Mouse (Mus musculus): ENCODE results near the gene Idh3a. TPM values are rescaled to one million over a fixed set of nuclear protein-coding genes. Genes with fewer than 3 reads are reported as not detected.

The Idh3a gene
- total and polyA plus RNA-seq, 2 experiments from 2014 or later, result 94.2 to 208 TPM

GRCm38 (mm10) chr9:54544212-54544953 is 41.8 kb upstream of the Idh3a start:
- no peak for DNase-seq (ENCODE audit: low spot score)
- Histone ChIP-seq H3K9ac (replicated peaks; ENCODE audit: low read length) (no peak overlapping the region), H3K4me1 (ENCODE audit: insufficient read depth, low read length) (no peaks in the 10 kb centered on the region), H3K27me3 (ENCODE audit: insufficient read depth, low read length) (no peaks in the 10 kb centered on the region), H3K36me3 (ENCODE audit: insufficient read depth, low read length) (peaks cover 4% of the 10 kb centered on the region; the same call in 1 of the 2 replicates), H3K4me3 (ENCODE audit: low read length) (no peak overlapping the region), H3K27ac (no peak overlapping the region), H3K4me2 (ENCODE audit: low read depth, low read length) (no peak overlapping the region), H3K9me3 (ENCODE audit: low read length) (no peaks in the 10 kb centered on the region)
- no peak for ATAC-seq
- WGBS, result 91% methylated on average over 9 of the region's 9 CpGs
- no peak for TF ChIP-seq CTCF (IDR thresholded peaks at IDR 0.05; ENCODE audit: low read depth)

- WGBS, result 91% methylated on average over 4 of the region's 4 CpGs
- Histone ChIP-seq H3K27ac (no peak overlapping the region), H3K27me3 (ENCODE audit: insufficient read depth, low read length) (no peaks in the 10 kb centered on the region), H3K9ac (replicated peaks; ENCODE audit: low read length) (no peak overlapping the region), H3K4me1 (ENCODE audit: insufficient read depth, low read length) (no peaks in the 10 kb centered on the region), H3K36me3 (ENCODE audit: insufficient read depth, low read length) (peaks cover 4% of the 10 kb centered on the region; the same call in 1 of the 2 replicates), H3K4me3 (ENCODE audit: low read length) (no peak overlapping the region), H3K4me2 (ENCODE audit: low read depth, low read length) (no peak overlapping the region), H3K9me3 (ENCODE audit: low read length) (no peaks in the 10 kb centered on the region)
- no peak for ATAC-seq
- DNase-seq (ENCODE audit: low spot score), result no peak
- no peak for TF ChIP-seq CTCF (IDR thresholded peaks at IDR 0.05; ENCODE audit: low read depth)
Observed at GRCm38 (mm10) chr9:54544954-54545315, 41.2 kb upstream of the Idh3a start.

- no peak overlapping the region for H3K4me2 ChIP-seq (ENCODE audit: low read depth, low read length)
- TF ChIP-seq CTCF (IDR thresholded peaks at IDR 0.05; ENCODE audit: low read depth), result peak; percentile 83
- H3K9me3 ChIP-seq (ENCODE audit: low read length), result no peaks in the 10 kb centered on the region
- H3K27me3 ChIP-seq (ENCODE audit: insufficient read depth, low read length), result no peaks in the 10 kb centered on the region
- 21% methylated on average over 5 of the region's 5 CpGs for WGBS
- no peaks in the 10 kb centered on the region for H3K4me1 ChIP-seq (ENCODE audit: insufficient read depth, low read length)
- H3K4me3 ChIP-seq (ENCODE audit: low read length), result no peak overlapping the region
- peaks cover 4% of the 10 kb centered on the region; the same call in 1 of the 2 replicates for H3K36me3 ChIP-seq (ENCODE audit: insufficient read depth, low read length)
- H3K27ac ChIP-seq, result no peak overlapping the region
- DNase-seq (ENCODE audit: low spot score) (peak; percentile 66), ATAC-seq (peak; percentile 70)
- H3K9ac ChIP-seq (replicated peaks; ENCODE audit: low read length), result no peak overlapping the region
Observed at GRCm38 (mm10) chr9:54547536-54547935, 38.6 kb upstream of the Idh3a start.

DNA sequence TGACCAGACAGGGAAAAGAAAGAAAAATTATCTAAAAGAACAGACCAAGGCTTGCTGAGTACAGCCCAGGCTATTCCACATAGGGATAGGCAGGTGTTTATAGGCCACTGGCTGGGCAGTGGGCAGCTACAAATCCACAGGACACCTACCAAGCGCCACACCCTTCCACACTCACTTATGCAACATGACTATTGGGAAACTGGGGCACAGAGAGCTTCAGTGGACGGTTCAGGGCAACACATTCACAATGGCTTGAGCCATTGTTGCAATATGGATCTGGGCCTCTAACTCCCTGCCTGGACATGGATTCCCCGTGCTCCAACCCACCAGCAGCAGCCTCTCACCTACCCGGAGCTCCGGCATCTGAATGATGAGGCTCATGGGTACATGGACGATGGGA is 36.7 kb upstream of the Idh3a start:
- DNase-seq (ENCODE audit: low spot score) (no peak), ATAC-seq (no peak)
- Histone ChIP-seq H3K4me2 (ENCODE audit: low read depth, low read length) (no peak overlapping the region), H3K4me1 (ENCODE audit: insufficient read depth, low read length) (no peaks in the 10 kb centered on the region), H3K4me3 (ENCODE audit: low read length) (no peak overlapping the region), H3K27me3 (ENCODE audit: insufficient read depth, low read length) (no peaks in the 10 kb centered on the region), H3K9ac (replicated peaks; ENCODE audit: low read length) (no peak overlapping the region), H3K9me3 (ENCODE audit: low read length) (no peaks in the 10 kb centered on the region), H3K36me3 (ENCODE audit: insufficient read depth, low read length) (no peaks in the 10 kb centered on the region), H3K27ac (no peak overlapping the region)
- TF ChIP-seq CTCF (IDR thresholded peaks at IDR 0.05; ENCODE audit: low read depth), result no peak
- WGBS, result 85% methylated on average over 6 of the region's 6 CpGs

DNA sequence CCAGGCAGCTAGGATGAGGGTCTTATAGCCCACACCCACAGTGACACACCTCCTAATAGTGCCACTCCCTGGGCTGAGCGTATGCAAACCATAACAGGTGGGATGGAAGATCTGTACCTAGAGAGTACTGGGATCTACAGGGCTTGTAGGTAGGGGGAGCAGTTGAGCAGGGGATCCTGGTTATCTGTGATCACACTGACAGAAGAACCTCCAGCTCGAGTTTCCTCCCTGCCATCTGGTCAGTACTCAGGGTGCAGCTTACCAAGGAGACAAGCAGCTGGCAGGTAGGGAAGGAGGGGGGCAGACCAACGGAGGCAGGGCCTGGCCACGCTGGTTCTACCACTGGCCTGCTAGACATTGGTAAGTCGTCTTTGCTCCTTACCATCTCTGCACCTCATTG is 33.7 kb upstream of the Idh3a start:
- no peaks in the 10 kb centered on the region for H3K4me1 ChIP-seq (ENCODE audit: insufficient read depth, low read length)
- peak; percentile 62 for TF ChIP-seq CTCF (IDR thresholded peaks at IDR 0.05; ENCODE audit: low read depth)
- no peak overlapping the region for H3K27ac ChIP-seq
- H3K9ac ChIP-seq (replicated peaks; ENCODE audit: low read length), result no peak overlapping the region
- H3K4me3 ChIP-seq (ENCODE audit: low read length), result no peak overlapping the region
- WGBS, result 37% methylated on average over 5 of the region's 5 CpGs
- no peaks in the 10 kb centered on the region for H3K27me3 ChIP-seq (ENCODE audit: insufficient read depth, low read length)
- no peaks in the 10 kb centered on the region for H3K36me3 ChIP-seq (ENCODE audit: insufficient read depth, low read length)
- H3K9me3 ChIP-seq (ENCODE audit: low read length), result no peaks in the 10 kb centered on the region
- ATAC-seq, result peak; percentile 44
- DNase-seq (ENCODE audit: low spot score), result peak; percentile 46
- no peak overlapping the region for H3K4me2 ChIP-seq (ENCODE audit: low read depth, low read length)

DNA sequence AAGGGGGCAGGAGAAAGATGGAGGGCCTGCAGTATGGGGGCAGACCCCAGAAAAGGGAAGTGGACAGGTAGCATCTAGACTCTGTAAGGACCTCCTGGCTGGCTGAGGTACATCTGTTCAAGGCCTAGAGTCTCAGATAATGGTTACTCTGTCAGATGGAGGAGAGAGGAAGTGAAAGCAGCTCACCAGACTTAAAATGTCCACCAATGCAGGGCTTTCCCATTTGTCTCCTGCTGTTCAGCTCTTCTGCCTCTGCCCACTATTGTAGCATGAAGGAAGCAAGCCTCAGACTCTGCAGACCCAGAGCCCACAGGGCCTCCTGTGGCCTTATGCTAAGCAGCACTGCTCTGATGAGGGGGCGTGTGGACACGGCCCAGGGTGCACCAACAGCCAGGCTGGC is 31.1 kb upstream of the Idh3a start:
- H3K27me3 ChIP-seq (ENCODE audit: insufficient read depth, low read length), result no peaks in the 10 kb centered on the region
- ATAC-seq, result no peak
- no peaks in the 10 kb centered on the region for H3K9me3 ChIP-seq (ENCODE audit: low read length)
- no peak overlapping the region for H3K9ac ChIP-seq (replicated peaks; ENCODE audit: low read length)
- DNase-seq (ENCODE audit: low spot score), result no peak
- H3K4me3 ChIP-seq (ENCODE audit: low read length), result no peak overlapping the region
- no peak for TF ChIP-seq CTCF (IDR thresholded peaks at IDR 0.05; ENCODE audit: low read depth)
- no peak overlapping the region for H3K4me2 ChIP-seq (ENCODE audit: low read depth, low read length)
- no peaks in the 10 kb centered on the region for H3K4me1 ChIP-seq (ENCODE audit: insufficient read depth, low read length)
- H3K27ac ChIP-seq, result no peak overlapping the region
- 69% methylated on average over 2 of the region's 2 CpGs for WGBS
- H3K36me3 ChIP-seq (ENCODE audit: insufficient read depth, low read length), result no peaks in the 10 kb centered on the region

- no peak for ATAC-seq
- WGBS, result 73% methylated on average over 8 of the region's 8 CpGs
Observed at GRCm38 (mm10) chr9:54558731-54559130, 27.4 kb upstream of the Idh3a start.

More at GRCm38 (mm10) chr9:54558731-54559130, 27.4 kb upstream of the Idh3a start:
- Histone ChIP-seq H3K9me3 (ENCODE audit: low read length) (no peaks in the 10 kb centered on the region), H3K27ac (no peak overlapping the region), H3K27me3 (ENCODE audit: insufficient read depth, low read length) (no peaks in the 10 kb centered on the region), H3K4me3 (ENCODE audit: low read length) (no peak overlapping the region), H3K4me2 (ENCODE audit: low read depth, low read length) (peak overlapping the region; percentile 77; the same call in 1 of the 2 replicates), H3K9ac (replicated peaks; ENCODE audit: low read length) (no peak overlapping the region), H3K36me3 (ENCODE audit: insufficient read depth, low read length) (no peaks in the 10 kb centered on the region), H3K4me1 (ENCODE audit: insufficient read depth, low read length) (no peaks in the 10 kb centered on the region)
- no peak for TF ChIP-seq CTCF (IDR thresholded peaks at IDR 0.05; ENCODE audit: low read depth)
- no peak for DNase-seq (ENCODE audit: low spot score)
